Mouse (Mus musculus): Measurements from ENCODE around the gene Snrpa. TPM values are rescaled to one million over a fixed set of nuclear protein-coding genes. Genes with fewer than 3 reads are reported as not detected.
A peak's percentile ranks its signal among the peaks of the same experiment; 100 is the strongest.

The Snrpa gene
- polyA plus RNA-seq, 1 experiment from 2014 or later, result 184 TPM

- peaks cover 8% of the 10 kb centered on the region; the same call in 1 of the 2 replicates for H3K36me3 ChIP-seq (ENCODE audit: control insufficient read depth, insufficient read depth, low read length)
- peak overlapping the region; percentile 80 for H3K4me3 ChIP-seq (replicated peaks; ENCODE audit: low read length)
- H3K4me1 ChIP-seq (ENCODE audit: control insufficient read depth, insufficient read depth, low read length), result peaks cover 53% of the 10 kb centered on the region
- no peaks in the 10 kb centered on the region for H3K9me3 ChIP-seq (replicated peaks; ENCODE audit: control insufficient read depth, low read length)
- H3K9ac ChIP-seq (ENCODE audit: low read length), result peak overlapping the region; percentile 94
- no peaks in the 10 kb centered on the region for H3K27me3 ChIP-seq (ENCODE audit: control insufficient read depth, insufficient read depth, low read length)
- ATAC-seq (ENCODE audit: insufficient read depth, low FRiP score), result peak; percentile 87
- 1% methylated on average over 34 of the region's 43 CpGs for WGBS
- peak overlapping the region; percentile 98 for H3K27ac ChIP-seq (ENCODE audit: low read length)
- peak overlapping the region; percentile 73 for H3K4me2 ChIP-seq (ENCODE audit: low read depth, low read length)
Observed at GRCm38 (mm10) chr7:27166229-27166613, 29.9 kb downstream of the Snrpa start.

- WGBS, result 2% methylated on average over 8 of the region's 8 CpGs
- no peak for ATAC-seq (ENCODE audit: insufficient read depth, low FRiP score)
- Histone ChIP-seq H3K9ac (ENCODE audit: low read length) (peak overlapping the region; percentile 94), H3K27ac (ENCODE audit: low read length) (peak overlapping the region; percentile 98), H3K4me3 (replicated peaks; ENCODE audit: low read length) (peak overlapping the region; percentile 80), H3K36me3 (ENCODE audit: control insufficient read depth, insufficient read depth, low read length) (peaks cover 8% of the 10 kb centered on the region; the same call in 1 of the 2 replicates), H3K27me3 (ENCODE audit: control insufficient read depth, insufficient read depth, low read length) (no peaks in the 10 kb centered on the region), H3K4me1 (ENCODE audit: control insufficient read depth, insufficient read depth, low read length) (peaks cover 56% of the 10 kb centered on the region), H3K4me2 (ENCODE audit: low read depth, low read length) (peak overlapping the region; percentile 73), H3K9me3 (replicated peaks; ENCODE audit: control insufficient read depth, low read length) (no peaks in the 10 kb centered on the region)
Observed at GRCm38 (mm10) chr7:27165696-27166095, 30.4 kb downstream of the Snrpa start.

GRCm38 (mm10) chr7:27165007-27165655 lies 30.9 kb downstream of the Snrpa start:
- WGBS, result 61% methylated on average over 23 of the region's 23 CpGs
- no peak for ATAC-seq (ENCODE audit: insufficient read depth, low FRiP score)
- Histone ChIP-seq H3K36me3 (ENCODE audit: control insufficient read depth, insufficient read depth, low read length) (peaks cover 8% of the 10 kb centered on the region; the same call in 1 of the 2 replicates), H3K27me3 (ENCODE audit: control insufficient read depth, insufficient read depth, low read length) (no peaks in the 10 kb centered on the region), H3K4me1 (ENCODE audit: control insufficient read depth, insufficient read depth, low read length) (peaks cover 58% of the 10 kb centered on the region), H3K9me3 (replicated peaks; ENCODE audit: control insufficient read depth, low read length) (no peaks in the 10 kb centered on the region), H3K27ac (ENCODE audit: low read length) (peak overlapping the region; percentile 98), H3K4me2 (ENCODE audit: low read depth, low read length) (peak overlapping the region; percentile 73), H3K9ac (ENCODE audit: low read length) (peak overlapping the region; percentile 94), H3K4me3 (replicated peaks; ENCODE audit: low read length) (peak overlapping the region; percentile 80)

GRCm38 (mm10) chr7:27164112-27164947 lies 31.7 kb downstream of the Snrpa start:
- Histone ChIP-seq H3K36me3 (ENCODE audit: control insufficient read depth, insufficient read depth, low read length) (peaks cover 11% of the 10 kb centered on the region), H3K4me2 (ENCODE audit: low read depth, low read length) (peak overlapping the region; percentile 73), H3K9me3 (replicated peaks; ENCODE audit: control insufficient read depth, low read length) (no peaks in the 10 kb centered on the region), H3K27ac (ENCODE audit: low read length) (no peak overlapping the region), H3K4me3 (replicated peaks; ENCODE audit: low read length) (peak overlapping the region; percentile 80), H3K9ac (ENCODE audit: low read length) (peak overlapping the region; percentile 94), H3K27me3 (ENCODE audit: control insufficient read depth, insufficient read depth, low read length) (no peaks in the 10 kb centered on the region), H3K4me1 (ENCODE audit: control insufficient read depth, insufficient read depth, low read length) (peaks cover 60% of the 10 kb centered on the region)
- no peak for ATAC-seq (ENCODE audit: insufficient read depth, low FRiP score)
- 77% methylated on average over 33 of the region's 33 CpGs for WGBS

GRCm38 (mm10) chr7:27163450-27163805 lies 32.6 kb downstream of the Snrpa start:
- H3K9me3 ChIP-seq (replicated peaks; ENCODE audit: control insufficient read depth, low read length), result no peaks in the 10 kb centered on the region
- H3K4me2 ChIP-seq (ENCODE audit: low read depth, low read length), result peak overlapping the region; percentile 73
- no peaks in the 10 kb centered on the region for H3K27me3 ChIP-seq (ENCODE audit: control insufficient read depth, insufficient read depth, low read length)
- H3K4me1 ChIP-seq (ENCODE audit: control insufficient read depth, insufficient read depth, low read length), result peaks cover 60% of the 10 kb centered on the region
- H3K27ac ChIP-seq (ENCODE audit: low read length), result no peak overlapping the region
- no peak for ATAC-seq (ENCODE audit: insufficient read depth, low FRiP score)
- 62% methylated on average over 5 of the region's 5 CpGs for WGBS
- H3K9ac ChIP-seq (ENCODE audit: low read length), result peak overlapping the region; percentile 94
- peaks cover 20% of the 10 kb centered on the region for H3K36me3 ChIP-seq (ENCODE audit: control insufficient read depth, insufficient read depth, low read length)
- H3K4me3 ChIP-seq (replicated peaks; ENCODE audit: low read length), result peak overlapping the region; percentile 80

- peak overlapping the region; percentile 73 for H3K4me2 ChIP-seq (ENCODE audit: low read depth, low read length)
- H3K27me3 ChIP-seq (ENCODE audit: control insufficient read depth, insufficient read depth, low read length), result no peaks in the 10 kb centered on the region
- H3K9me3 ChIP-seq (replicated peaks; ENCODE audit: control insufficient read depth, low read length), result no peaks in the 10 kb centered on the region
- WGBS, result 72% methylated on average over 5 of the region's 5 CpGs
- H3K4me1 ChIP-seq (ENCODE audit: control insufficient read depth, insufficient read depth, low read length), result peaks cover 60% of the 10 kb centered on the region
- peak overlapping the region; percentile 94; the same call in 1 of the 2 replicates for H3K9ac ChIP-seq (ENCODE audit: low read length)
- H3K4me3 ChIP-seq (replicated peaks; ENCODE audit: low read length), result peak overlapping the region; percentile 80; the same call in 1 of the 2 replicates
- H3K36me3 ChIP-seq (ENCODE audit: control insufficient read depth, insufficient read depth, low read length), result peaks cover 25% of the 10 kb centered on the region
- H3K27ac ChIP-seq (ENCODE audit: low read length), result no peak overlapping the region
- ATAC-seq (ENCODE audit: insufficient read depth, low FRiP score), result no peak
Observed at GRCm38 (mm10) chr7:27162780-27163449, 33.2 kb downstream of the Snrpa start.

- WGBS, result 84% methylated on average over 4 of the region's 4 CpGs
- H3K27ac ChIP-seq (ENCODE audit: low read length), result no peak overlapping the region
- no peak overlapping the region for H3K4me3 ChIP-seq (replicated peaks; ENCODE audit: low read length)
- no peak overlapping the region for H3K4me2 ChIP-seq (ENCODE audit: low read depth, low read length)
- H3K36me3 ChIP-seq (ENCODE audit: control insufficient read depth, insufficient read depth, low read length), result peaks cover 29% of the 10 kb centered on the region
- peaks cover 52% of the 10 kb centered on the region for H3K4me1 ChIP-seq (ENCODE audit: control insufficient read depth, insufficient read depth, low read length)
- no peak for ATAC-seq (ENCODE audit: insufficient read depth, low FRiP score)
- H3K9ac ChIP-seq (ENCODE audit: low read length), result peak overlapping the region; percentile 34; the same call in 1 of the 2 replicates
- H3K27me3 ChIP-seq (ENCODE audit: control insufficient read depth, insufficient read depth, low read length), result no peaks in the 10 kb centered on the region
- H3K9me3 ChIP-seq (replicated peaks; ENCODE audit: control insufficient read depth, low read length), result no peaks in the 10 kb centered on the region
Observed at GRCm38 (mm10) chr7:27161744-27162143, 34.3 kb downstream of the Snrpa start.

- Histone ChIP-seq H3K36me3 (ENCODE audit: control insufficient read depth, insufficient read depth, low read length) (peaks cover 29% of the 10 kb centered on the region), H3K9me3 (replicated peaks; ENCODE audit: control insufficient read depth, low read length) (no peaks in the 10 kb centered on the region), H3K4me1 (ENCODE audit: control insufficient read depth, insufficient read depth, low read length) (peaks cover 52% of the 10 kb centered on the region), H3K27ac (ENCODE audit: low read length) (no peak overlapping the region; the same call in 1 of the 2 replicates), H3K9ac (ENCODE audit: low read length) (0 out of 2 replicates have a peak overlapping the region, but pooled peaks have one; percentile 10), H3K27me3 (ENCODE audit: control insufficient read depth, insufficient read depth, low read length) (no peaks in the 10 kb centered on the region), H3K4me3 (replicated peaks; ENCODE audit: low read length) (no peak overlapping the region), H3K4me2 (ENCODE audit: low read depth, low read length) (no peak overlapping the region)
- 88% methylated on average over 3 of the region's 3 CpGs for WGBS
- no peak for ATAC-seq (ENCODE audit: insufficient read depth, low FRiP score)
Observed at GRCm38 (mm10) chr7:27160921-27161320, 35.1 kb downstream of the Snrpa start.

Data from stomach, embryonic 16.5 days (tissue).